Mouse (Mus musculus) lung, postnatal 0 days (tissue): ENCODE results near the gene Tcf20.

Source experiments
- CTCF ChIP-seq: IDR thresholded peaks from 2 replicates; pipeline ENCODE4 v1.5.1; 2016; ENCODE audit warnings: antibody characterized with exemption, mild to moderate bottlenecking
- EP300 ChIP-seq: IDR thresholded peaks from 2 replicates; pipeline ENCODE4 v1.6.1; 2016; ENCODE audit warnings: antibody characterized with exemption, mild to moderate bottlenecking, control low read depth

GRCm38 (mm10) chr15:82955286-82955685, 32.4 kb downstream of the Tcf20 start:
- TF ChIP-seq CTCF (no peak), EP300 (no peak)
